Mouse (Mus musculus) cerebellum, adult 9-11 months (tissue): ENCODE results near the gene Gm8914.
"Not testable (repeated sequence)": the region's sequence is repeated elsewhere in the genome, so short reads cannot be mapped to it uniquely, and the experiment has no call there.

Source experiments
- DNase-seq: peaks from one replicate; pipeline ENCODE4 v3.0.0; 2022

Gm8914 gene

DNA sequence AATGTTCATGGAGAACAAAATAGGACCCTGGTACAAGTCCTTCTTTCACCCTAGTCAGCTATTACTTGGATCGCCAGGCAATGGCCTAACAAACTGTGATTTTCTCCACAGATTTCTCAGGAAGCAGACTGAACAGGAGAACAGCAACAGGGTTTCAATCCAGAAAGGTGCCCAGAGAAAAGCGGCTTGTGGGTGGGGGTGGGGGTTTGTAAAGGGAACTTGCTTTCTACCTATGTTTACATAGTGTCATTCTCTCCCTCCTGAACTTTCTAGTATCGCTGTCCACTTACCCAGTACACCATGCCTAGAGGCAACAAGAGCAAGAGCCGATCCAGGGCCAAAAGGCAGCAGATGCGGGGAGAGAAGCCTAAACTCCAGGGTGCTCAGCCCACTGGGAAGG is at the start of gene Gm8914:
TSS of gene Gm8914 (plus strand) at position 301 of the 400 bp plus-strand sequence.
- DNase-seq, result not testable (repeated sequence)
